Mouse (Mus musculus) T-cell, adult 2 months (primary cell): Measurements from ENCODE around the gene Ndufaf5.
"Not testable (repeated sequence)": the region's sequence is repeated elsewhere in the genome, so short reads cannot be mapped to it uniquely, and the experiment has no call there.

ENCODE experiments used
- DNase-seq: peaks from one replicate; pipeline ENCODE4 v3.0.0; 2022; ENCODE audit warnings: low spot score

The Ndufaf5 gene

GRCm38 (mm10) chr2:140170127-140170802, at the start of gene Ndufaf5, which contains the start of gene Esf1:
Ndufaf5 (plus strand) TSS chr2:140170649.
Esf1 (minus strand) TSS chr2:140170564.
- peak; percentile 89 for DNase-seq

GRCm38 (mm10) chr2:140125516-140125915, 44.9 kb upstream of the Ndufaf5 start:
- no peak for DNase-seq

GRCm38 (mm10) chr2:140151743-140152142, 18.7 kb upstream of the Ndufaf5 start, which contains the start of gene Gm17374:
Gm17374 (plus strand) TSS chr2:140152043.
- not testable (repeated sequence) for DNase-seq

- DNase-seq, result no peak
These were observed 11.2 kb upstream of the Ndufaf5 start for GRCm38 (mm10) chr2:140159186-140159730.

- no peak for DNase-seq
These were observed 7.0 kb upstream of the Ndufaf5 start for GRCm38 (mm10) chr2:140163351-140163854.

- DNase-seq, result no peak
These were observed 1.4 kb upstream of the Ndufaf5 start for GRCm38 (mm10) chr2:140169057-140169456.

GRCm38 (mm10) chr2:140170803-140171553, 529 bp downstream of the Ndufaf5 start:
- no peak for DNase-seq

- not testable (repeated sequence) for DNase-seq
These were observed 15.3 kb downstream of the Ndufaf5 start for GRCm38 (mm10) chr2:140185685-140186210.

GRCm38 (mm10) chr2:140200713-140201112, 30.3 kb downstream of the Ndufaf5 start:
- DNase-seq, result no peak

GRCm38 (mm10) chr2:140202573-140202972, 32.1 kb downstream of the Ndufaf5 start:
- DNase-seq, result no peak

GRCm38 (mm10) chr2:140203756-140204155, 33.3 kb downstream of the Ndufaf5 start:
- no peak for DNase-seq

GRCm38 (mm10) chr2:140214519-140215027, 44.1 kb downstream of the Ndufaf5 start:
- no peak for DNase-seq

GRCm38 (mm10) chr2:140215415-140215814, 45.0 kb downstream of the Ndufaf5 start:
- no peak for DNase-seq

GRCm38 (mm10) chr2:140215965-140216364, 45.5 kb downstream of the Ndufaf5 start:
- no peak for DNase-seq

GRCm38 (mm10) chr2:140220325-140220724, 49.9 kb downstream of the Ndufaf5 start:
- DNase-seq, result no peak

- DNase-seq, result no peak
These were observed 59.8 kb downstream of the Ndufaf5 start for GRCm38 (mm10) chr2:140230295-140230694.

- DNase-seq, result no peak
These were observed 66.8 kb downstream of the Ndufaf5 start for GRCm38 (mm10) chr2:140237245-140237644.

GRCm38 (mm10) chr2:140242398-140242797, 71.9 kb downstream of the Ndufaf5 start:
- DNase-seq, result no peak

- DNase-seq, result no peak
These were observed 72.7 kb downstream of the Ndufaf5 start for GRCm38 (mm10) chr2:140243105-140243504.
